Mouse (Mus musculus) limb, embryonic 14.5 days (tissue): ENCODE data around the gene Ppp1ca. TPM values are rescaled to one million over a fixed set of nuclear protein-coding genes. Genes with fewer than 3 reads are reported as not detected.

Experiments
- ATAC-seq: fragments of 200-750 bp; cut with Nextera tagmentation; 2 replicates; pipeline ENCODE4 v1.8.0; 2017; ENCODE audit warnings: low read depth, moderate number of reproducible peaks, moderate TSS enrichment; ENCODE audit not compliant: low FRiP score
- DNase-seq: peaks from one replicate; pipeline ENCODE4 v3.0.0-alpha.2; 2015; ENCODE audit warnings: low spot score
- H3K27ac ChIP-seq: fragments of 300-500 bp; sonication (generic); replicated peaks from 2 replicates; pipeline ENCODE4 v1.5.1; 2014; ENCODE audit warnings: low read depth, mild to moderate bottlenecking, low read length, moderate library complexity, mixed read lengths
- H3K27me3 ChIP-seq: fragments of 300-500 bp; sonication (generic); 2 replicates; pipeline ENCODE4 v1.6.1; 2014; ENCODE audit warnings: low read length, mixed read lengths; ENCODE audit not compliant: control insufficient read depth, insufficient read depth
- H3K36me3 ChIP-seq: fragments of 300-500 bp; sonication (generic); 2 replicates; pipeline ENCODE4 v1.6.1; 2014; ENCODE audit warnings: mild to moderate bottlenecking, low read length, moderate library complexity, mixed read lengths; ENCODE audit not compliant: control insufficient read depth, insufficient read depth
- H3K4me1 ChIP-seq: fragments of 300-500 bp; sonication (generic); 2 replicates; pipeline ENCODE4 v1.6.1; 2014; ENCODE audit warnings: antibody characterized with exemption, low read length, mixed read lengths; ENCODE audit not compliant: control insufficient read depth, insufficient read depth
- H3K4me2 ChIP-seq: fragments of 300-500 bp; sonication (generic); replicated peaks from 2 replicates; pipeline ENCODE4 v1.6.1; 2014; ENCODE audit warnings: low read depth, mild to moderate bottlenecking, low read length, moderate library complexity; ENCODE audit not compliant: severe bottlenecking
- H3K4me3 ChIP-seq: fragments of 300-500 bp; sonication (generic); replicated peaks from 2 replicates; pipeline ENCODE4 v1.5.1; 2014; ENCODE audit warnings: low read length
- H3K9ac ChIP-seq: fragments of 300-500 bp; sonication (generic); 2 replicates; pipeline ENCODE4 v1.6.1; 2014; ENCODE audit warnings: mild to moderate bottlenecking, low read depth, low read length, moderate library complexity; ENCODE audit not compliant: severe bottlenecking
- H3K9me3 ChIP-seq: fragments of 300-500 bp; sonication (generic); 2 replicates; pipeline ENCODE4 v1.6.1; 2016; ENCODE audit warnings: low read length; ENCODE audit not compliant: control insufficient read depth
- POLR2A ChIP-seq: fragments of 200-500 bp; IDR thresholded peaks from 2 replicates; pipeline ENCODE4 v1.8.0; 2012; ENCODE audit warnings: inconsistent platforms, mild to moderate bottlenecking, moderate library complexity, borderline replicate concordance; ENCODE audit not compliant: insufficient read depth, insufficient read length; ENCODE audit errors: extremely low read depth
- WGBS: fragments of 180-500 bp; shearing (Covaris S2); extraction: QIAGEN DNeasy Blood & Tissue Kit; methylation state at CpG from one replicate; pipeline ENCODE4 v1.1.7; 2014; 5-methylcytosine and 5-hydroxymethylcytosine counted together
- polyA plus RNA-seq, 2 experiments: library from polyadenylated mRNA; depleted of rRNA in 1 of 2; stranded (reverse) in 1 of 2; unstranded in 1 of 2; fragments of >200 nt; fragmentation: Nextera tagmentation in 1 of 2; extraction: Ambion mirVana in 1 of 2; gene quantifications; 2 replicates each; pipeline versions ENCODE4 v1.2.1 to v1.2.3; 2012 to 2014

Ppp1ca gene
- polyA plus RNA-seq, 2 experiments = 490 to 794 TPM

DNA sequence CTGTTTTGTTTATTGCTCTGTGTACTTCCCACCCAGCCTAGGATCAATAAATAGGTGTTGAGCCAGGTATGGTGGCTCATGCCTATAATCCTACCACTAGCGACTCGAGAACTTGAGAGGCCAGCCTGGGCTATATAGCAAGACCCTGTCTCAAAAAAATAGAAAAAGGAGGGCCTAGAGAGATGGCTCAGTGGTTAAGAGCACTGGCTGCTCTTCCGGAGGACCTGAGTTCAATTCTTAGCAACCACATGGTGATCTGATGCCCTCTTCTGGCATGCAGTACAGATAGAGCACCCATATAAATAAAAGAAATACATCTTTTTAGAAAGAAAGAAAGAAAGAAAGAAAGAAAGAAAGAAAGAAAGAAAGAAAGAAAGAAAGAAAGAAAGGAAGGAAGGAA, 11.3 kb downstream of the Ppp1ca start:
- no peaks in the 10 kb centered on the region for H3K27me3 ChIP-seq
- H3K9ac ChIP-seq = no peak overlapping the region
- H3K27ac ChIP-seq = no peak overlapping the region
- H3K4me2 ChIP-seq = no peak overlapping the region
- WGBS = 62% methylated on average over 3 of the region's 3 CpGs
- DNase-seq (no peak), ATAC-seq (no peak)
- peaks cover 16% of the 10 kb centered on the region for H3K4me1 ChIP-seq
- no peak for TF ChIP-seq POLR2A
- peaks cover 22% of the 10 kb centered on the region for H3K36me3 ChIP-seq
- H3K9me3 ChIP-seq = no peaks in the 10 kb centered on the region
- no peak overlapping the region for H3K4me3 ChIP-seq

GRCm38 (mm10) chr19:4203604-4204326, 11.9 kb downstream of the Ppp1ca start:
- H3K27me3 ChIP-seq = no peaks in the 10 kb centered on the region
- H3K27ac ChIP-seq = no peak overlapping the region
- H3K4me1 ChIP-seq = peaks cover 16% of the 10 kb centered on the region
- 60% methylated on average over 13 of the region's 13 CpGs for WGBS
- no peak overlapping the region for H3K4me2 ChIP-seq
- H3K9ac ChIP-seq = no peak overlapping the region
- no peak for TF ChIP-seq POLR2A
- H3K9me3 ChIP-seq = no peaks in the 10 kb centered on the region
- peaks cover 16% of the 10 kb centered on the region for H3K36me3 ChIP-seq
- no peak overlapping the region for H3K4me3 ChIP-seq
- DNase-seq = no peak
- no peak for ATAC-seq

GRCm38 (mm10) chr19:4204889-4205288, 13.0 kb downstream of the Ppp1ca start:
- no peak for TF ChIP-seq POLR2A
- no peaks in the 10 kb centered on the region for H3K27me3 ChIP-seq
- no peak overlapping the region for H3K9ac ChIP-seq
- no peak overlapping the region for H3K27ac ChIP-seq
- H3K9me3 ChIP-seq = no peaks in the 10 kb centered on the region
- peaks cover 5% of the 10 kb centered on the region; the same call in 1 of the 2 replicates for H3K36me3 ChIP-seq
- 71% methylated on average over 3 of the region's 4 CpGs for WGBS
- DNase-seq (no peak), ATAC-seq (no peak)
- H3K4me2 ChIP-seq = no peak overlapping the region
- H3K4me3 ChIP-seq = no peak overlapping the region
- H3K4me1 ChIP-seq = peaks cover 16% of the 10 kb centered on the region

GRCm38 (mm10) chr19:4206971-4207370, 15.1 kb downstream of the Ppp1ca start:
- Histone ChIP-seq H3K9ac (no peak overlapping the region), H3K4me2 (no peak overlapping the region), H3K4me3 (no peak overlapping the region), H3K9me3 (no peaks in the 10 kb centered on the region), H3K36me3 (no peaks in the 10 kb centered on the region), H3K27me3 (no peaks in the 10 kb centered on the region), H3K27ac (no peak overlapping the region), H3K4me1 (peaks cover 10% of the 10 kb centered on the region)
- DNase-seq = peak; percentile 69
- ATAC-seq = 0 out of 2 replicates have a peak, but pooled peaks have one; percentile 61
- WGBS = 0% methylated on average over 2 of the region's 2 CpGs
- no peak for TF ChIP-seq POLR2A

DNA sequence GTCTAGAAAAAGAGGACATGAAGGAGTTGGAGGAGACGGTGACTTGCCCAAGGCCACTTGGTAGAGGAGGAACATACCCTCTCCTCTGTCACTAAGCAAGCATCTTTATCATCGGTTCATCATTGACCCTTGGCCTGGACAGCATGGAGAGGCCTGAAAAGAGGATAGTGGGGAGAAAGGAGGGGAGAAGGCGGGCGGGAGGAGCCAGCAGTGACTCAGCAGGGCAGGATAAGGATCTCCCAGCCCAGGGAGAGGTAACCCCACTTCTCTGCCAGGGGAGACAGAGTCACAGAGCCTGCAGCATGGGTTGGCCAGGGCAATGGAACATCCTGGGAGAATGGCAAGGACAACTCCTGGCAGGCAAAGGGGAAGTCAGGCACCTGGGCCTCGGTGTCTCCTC, 16.7 kb downstream of the Ppp1ca start:
- Histone ChIP-seq H3K4me2 (no peak overlapping the region), H3K9me3 (no peaks in the 10 kb centered on the region), H3K36me3 (no peaks in the 10 kb centered on the region), H3K4me1 (peaks cover 19% of the 10 kb centered on the region), H3K27ac (no peak overlapping the region), H3K27me3 (no peaks in the 10 kb centered on the region), H3K4me3 (no peak overlapping the region), H3K9ac (no peak overlapping the region)
- DNase-seq (no peak), ATAC-seq (no peak)
- no peak for TF ChIP-seq POLR2A
- WGBS = 70% methylated on average over 5 of the region's 5 CpGs
